In the genomic region with DNA sequence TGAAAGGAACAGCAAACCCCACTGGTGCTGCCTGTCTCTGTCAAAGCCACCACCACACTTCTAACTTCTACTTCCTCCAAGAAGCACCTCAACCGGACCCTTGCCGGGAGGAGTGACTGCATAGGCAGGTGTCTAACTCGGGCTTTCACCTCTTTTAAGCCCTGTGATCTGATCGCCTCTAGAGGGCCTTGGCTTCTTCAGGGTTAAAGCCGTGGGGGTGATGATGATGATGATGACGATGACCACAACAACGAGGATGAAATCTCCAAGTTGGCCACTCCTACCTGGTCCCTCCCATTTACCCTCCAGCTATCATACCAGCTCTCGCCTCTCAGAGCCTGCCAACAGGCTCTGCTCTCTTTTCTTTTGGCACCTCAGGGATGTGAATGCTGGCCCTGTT, we compare ENCODE assay signal across 18 mouse cellular contexts.
"Had no signal": no experiment of that assay in that cellular context is flagged by ENCODE, and none has a peak within 500 bp of the region (broad histone marks: within the 10 kb centered on the region; RNA-seq: fewer than 3 reads in every experiment).

No protein-coding gene starts in this region.

- ATAC-seq: liver, postnatal 0 days; lung, postnatal 0 days; midbrain, embryonic 13.5 days; midbrain, embryonic 15.5 days had no signal

- H3K4me1 ChIP-seq: liver, embryonic 13.5 days; liver, embryonic 15.5 days; lung, embryonic 15.5 days; midbrain, embryonic 13.5 days; midbrain, embryonic 15.5 days; neural tube, embryonic 12.5 days; stomach, embryonic 15.5 days had no signal

- H3K9me3 ChIP-seq: liver, embryonic 13.5 days; liver, embryonic 15.5 days; lung, embryonic 15.5 days; megakaryocyte, embryonic 14.5 days; midbrain, embryonic 13.5 days; midbrain, embryonic 15.5 days; neural tube, embryonic 12.5 days; stomach, embryonic 15.5 days had no signal

- H3K9ac ChIP-seq: liver, embryonic 13.5 days; liver, embryonic 15.5 days; liver, postnatal 0 days; lung, embryonic 15.5 days; midbrain, embryonic 13.5 days; midbrain, embryonic 15.5 days; neural tube, embryonic 12.5 days; stomach, embryonic 15.5 days had no signal

- H3K4me3 ChIP-seq: liver, embryonic 13.5 days; liver, embryonic 15.5 days; lung, embryonic 15.5 days; megakaryocyte, embryonic 14.5 days; midbrain, embryonic 13.5 days; midbrain, embryonic 15.5 days; neural tube, embryonic 12.5 days; stomach, embryonic 15.5 days had no signal

- H3K36me3 ChIP-seq: liver, embryonic 13.5 days; liver, embryonic 15.5 days; lung, embryonic 15.5 days; midbrain, embryonic 13.5 days; midbrain, embryonic 15.5 days; neural tube, embryonic 12.5 days; stomach, embryonic 15.5 days had no signal

- DNase-seq: liver, embryonic 13.5 days; liver, postnatal 0 days; lung, adult 2 months; lung, postnatal 14 days; lung, postnatal 36 days; right cerebral cortex, postnatal 14 days; thymus, adult 2 months had no signal

- H3K27me3 ChIP-seq: lung, embryonic 15.5 days; midbrain, embryonic 13.5 days; midbrain, embryonic 15.5 days; neural tube, embryonic 12.5 days; stomach, embryonic 15.5 days had no signal

- H3K4me2 ChIP-seq: liver, embryonic 13.5 days; liver, embryonic 15.5 days; lung, embryonic 15.5 days; midbrain, embryonic 11.5 days; midbrain, embryonic 13.5 days; midbrain, embryonic 15.5 days; neural tube, embryonic 12.5 days; stomach, embryonic 15.5 days had no signal

- H3K27ac ChIP-seq: liver, embryonic 13.5 days; liver, embryonic 15.5 days; lung, embryonic 15.5 days; macrophage; midbrain, embryonic 13.5 days; midbrain, embryonic 15.5 days; neural tube, embryonic 12.5 days; stomach, embryonic 15.5 days; stomach, postnatal 0 days had no signal
